Mouse (Mus musculus) liver, embryonic 14 days (tissue): ENCODE results near the gene Ms4a4b. TPM values are rescaled to one million over a fixed set of nuclear protein-coding genes. Genes with fewer than 3 reads are reported as not detected.

Experiments
- polyA plus RNA-seq: library from polyadenylated mRNA; depleted of rRNA; stranded (reverse); fragments of >200 nt; gene quantifications from 2 replicates; pipeline ENCODE4 v1.2.3, GENCODE M21; 2012; rRNA removed

Gene Ms4a4b
- 0.23 TPM in 2 replicates for polyA plus RNA-seq

DNA sequence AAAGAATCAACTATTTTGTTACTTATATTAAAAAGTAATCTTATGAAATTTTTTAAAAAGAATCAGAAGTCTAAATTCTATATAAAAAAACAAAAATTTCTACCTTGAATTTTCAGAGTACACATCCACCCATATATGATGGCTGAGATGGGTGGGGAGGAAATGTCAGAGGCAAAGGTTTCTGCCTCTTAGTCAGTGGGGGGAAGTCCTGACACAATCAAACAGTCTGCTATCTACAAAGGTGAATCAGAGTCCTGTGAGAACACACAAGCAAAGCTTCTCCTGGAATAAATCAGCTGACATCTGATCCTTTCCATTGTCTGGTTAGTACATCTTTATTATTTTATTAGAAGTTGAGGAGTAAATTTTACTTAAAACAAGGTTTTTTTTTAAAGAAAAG lies at the start of gene Ms4a4b:
TSS of gene Ms4a4b (plus strand) at position 216 of the 400 bp plus-strand sequence.

DNA sequence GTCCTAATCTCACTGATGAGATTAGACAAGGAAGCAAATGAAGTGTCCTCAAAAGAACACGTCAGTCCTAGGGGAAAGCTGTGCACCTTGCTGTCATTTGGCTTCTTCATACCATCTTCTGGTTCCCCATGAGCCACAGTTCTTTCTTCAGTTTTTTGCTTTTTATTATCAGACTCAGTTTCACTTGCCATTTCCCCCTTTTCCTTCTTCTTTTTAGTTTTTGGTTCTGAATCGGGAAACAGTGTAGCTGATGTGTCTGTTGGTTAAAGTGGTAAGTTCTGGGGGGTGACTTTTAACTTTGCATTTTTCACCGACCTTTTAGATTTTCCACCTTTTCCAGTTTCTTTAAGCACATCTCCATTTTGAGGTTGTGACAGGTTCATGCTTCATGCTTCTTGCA lies 38.8 kb upstream of the Ms4a4b start, which contains the start of gene Ms4a4c:
TSS of gene Ms4a4c (plus strand) at position 244 of the 400 bp plus-strand sequence.

DNA sequence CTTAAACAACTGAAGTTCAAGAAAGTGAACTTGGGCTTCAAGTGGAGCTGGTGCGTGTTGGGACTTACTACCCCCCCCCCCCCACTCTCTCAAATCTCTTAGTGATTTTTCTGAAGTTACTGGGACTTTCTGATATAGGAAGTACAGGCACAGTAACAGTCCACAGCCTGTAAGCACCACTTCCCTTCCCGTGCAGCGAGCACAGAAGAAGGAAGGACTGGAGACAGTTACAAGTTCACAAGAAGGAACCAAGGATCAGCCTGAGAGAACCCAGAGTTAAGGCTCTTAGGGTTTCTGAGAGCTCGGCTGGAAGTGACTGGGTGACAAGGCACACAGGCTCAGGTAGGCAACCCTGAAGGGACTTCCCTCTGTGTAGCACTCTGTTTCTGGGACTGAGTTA lies 25.9 kb downstream of the Ms4a4b start, which contains the start of gene Ms4a6c:
TSS of gene Ms4a6c (plus strand) at position 152 of the 400 bp plus-strand sequence.

DNA sequence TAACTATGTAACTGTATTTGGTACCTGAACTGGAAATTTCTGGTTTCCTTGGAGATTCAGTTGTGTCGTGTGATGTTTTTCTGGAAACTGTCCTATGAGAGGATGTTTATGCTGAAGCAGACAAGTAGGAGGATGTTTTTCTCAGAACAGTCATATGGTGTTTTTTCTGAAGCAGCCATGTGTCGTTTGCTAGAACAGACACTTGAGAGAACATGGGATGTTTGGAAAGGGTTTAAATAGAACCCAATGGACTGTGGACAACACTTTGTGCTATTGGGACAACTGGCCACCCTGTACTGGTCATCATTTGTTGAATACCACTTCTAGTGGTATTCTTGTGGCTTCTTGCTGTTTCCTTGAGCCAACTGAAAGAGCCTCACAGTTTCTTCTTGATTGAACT lies 42.4 kb downstream of the Ms4a4b start, which contains the start of gene Gm8369:
TSS of gene Gm8369 (plus strand) at position 193 of the 400 bp plus-strand sequence.

DNA sequence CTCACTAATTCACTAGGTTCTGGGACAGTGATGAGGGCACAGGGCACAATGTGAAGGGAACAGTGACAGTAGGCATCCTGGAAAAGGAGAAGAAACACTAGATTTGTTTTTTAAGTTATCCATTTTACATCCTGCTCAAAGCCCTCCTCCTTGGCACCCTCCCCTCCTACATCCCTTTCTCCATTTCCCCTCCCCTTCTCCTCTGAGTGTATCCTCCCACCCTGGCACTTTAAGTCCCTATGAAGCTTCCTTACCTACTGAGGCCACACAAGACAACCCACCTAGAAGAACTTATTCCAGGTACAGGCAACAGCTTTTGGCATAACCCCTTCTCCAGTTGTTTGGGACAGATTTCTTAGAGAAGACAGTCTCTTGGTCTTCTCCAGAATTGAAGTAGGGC lies 72.9 kb downstream of the Ms4a4b start, which contains the start of gene Ms4a6b:
TSS of gene Ms4a6b (plus strand) at position 267 of the 400 bp plus-strand sequence.

Other genes with a start within 250 kb of the Ms4a4b start
- not detected in 2 replicates for gene Ms4a13, start 246.8 kb upstream of the Ms4a4b start, polyA plus RNA-seq
- not detected in 2 replicates for gene Ms4a12, start 211.1 kb upstream of the Ms4a4b start, polyA plus RNA-seq
- gene Ms4a1, start 177.3 kb upstream of the Ms4a4b start, polyA plus RNA-seq = 0.01 TPM in 1 of 2 replicates, not detected in the other
- not detected in 2 replicates for gene Ms4a5, start 159.7 kb upstream of the Ms4a4b start, polyA plus RNA-seq
- 0.02 and 0.03 TPM in 2 replicates for gene Ms4a14, start 129.1 kb upstream of the Ms4a4b start, polyA plus RNA-seq
- gene Ms4a7, start 107.4 kb upstream of the Ms4a4b start, polyA plus RNA-seq = 0.51 and 0.99 TPM in 2 replicates
- gene Ms4a4a, start 68.0 kb upstream of the Ms4a4b start, polyA plus RNA-seq = 0.26 and 0.45 TPM in 2 replicates
- 0.43 and 0.91 TPM in 2 replicates for gene Ms4a4c, start 38.8 kb upstream of the Ms4a4b start, polyA plus RNA-seq
- 4.0 and 5.7 TPM in 2 replicates for gene Ms4a6c, start 25.8 kb downstream of the Ms4a4b start, polyA plus RNA-seq
- gene Gm8369, start 42.4 kb downstream of the Ms4a4b start, polyA plus RNA-seq = 0.07 and 0.09 TPM in 2 replicates
- gene Ms4a6b, start 73.0 kb downstream of the Ms4a4b start, polyA plus RNA-seq = 1.1 and 1.7 TPM in 2 replicates
- 0.08 and 0.09 TPM in 2 replicates for gene Ms4a4d, start 93.2 kb downstream of the Ms4a4b start, polyA plus RNA-seq
- gene Ms4a6d, start 161.3 kb downstream of the Ms4a4b start, polyA plus RNA-seq = 2.1 and 2.8 TPM in 2 replicates
- 0.63 and 0.89 TPM in 2 replicates for gene Ms4a2, start 180.2 kb downstream of the Ms4a4b start, polyA plus RNA-seq
- 11.5 and 18.1 TPM in 2 replicates for gene Ms4a3, start 197.3 kb downstream of the Ms4a4b start, polyA plus RNA-seq
- 0.07 and 0.08 TPM in 2 replicates for gene Oosp2, start 217.0 kb downstream of the Ms4a4b start, polyA plus RNA-seq
- gene Oosp1, start 247.6 kb downstream of the Ms4a4b start, polyA plus RNA-seq = 0.07 and 0.09 TPM in 2 replicates